Mouse (Mus musculus) gastrocnemius, adult 18-20 months (tissue): ENCODE results near the gene Tubb2a. TPM values are rescaled to one million over a fixed set of nuclear protein-coding genes. Genes with fewer than 3 reads are reported as not detected.

Source experiments
- DNase-seq: peaks from one replicate; pipeline ENCODE4 v3.0.0; 2021; ENCODE audit warnings: low spot score
- total RNA-seq, 2 experiments: library from RNA; stranded (reverse); gene quantifications; 2 replicates each; pipeline ENCODE4 v1.2.3; 2021

Gene Tubb2a
- total RNA-seq, 2 experiments from 2014 or later = 10.0 to 17.1 TPM

DNA sequence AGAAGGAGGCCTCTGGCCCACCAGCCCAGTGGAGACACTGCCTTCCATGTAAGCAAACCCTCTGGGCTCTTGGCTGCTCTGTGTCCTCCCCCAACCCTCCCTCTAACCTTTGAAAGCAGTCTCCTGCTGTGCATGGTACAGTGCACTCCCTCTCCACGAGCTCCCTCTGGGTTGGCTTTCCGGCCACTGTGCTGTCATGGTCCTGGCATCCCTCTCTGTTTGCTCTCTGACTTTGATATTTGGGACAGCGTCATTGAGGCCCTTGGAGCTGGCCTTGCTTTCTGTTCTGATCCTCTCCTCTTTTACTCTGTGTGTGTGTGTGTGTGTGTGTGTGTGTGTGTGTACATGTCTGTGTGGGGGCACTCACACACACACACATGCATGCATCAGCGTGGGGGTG is 23.4 kb downstream of the Tubb2a start:
- no peak for DNase-seq

GRCm38 (mm10) chr13:34053673-34054282 is 24.0 kb downstream of the Tubb2a start:
- no peak for DNase-seq

DNA sequence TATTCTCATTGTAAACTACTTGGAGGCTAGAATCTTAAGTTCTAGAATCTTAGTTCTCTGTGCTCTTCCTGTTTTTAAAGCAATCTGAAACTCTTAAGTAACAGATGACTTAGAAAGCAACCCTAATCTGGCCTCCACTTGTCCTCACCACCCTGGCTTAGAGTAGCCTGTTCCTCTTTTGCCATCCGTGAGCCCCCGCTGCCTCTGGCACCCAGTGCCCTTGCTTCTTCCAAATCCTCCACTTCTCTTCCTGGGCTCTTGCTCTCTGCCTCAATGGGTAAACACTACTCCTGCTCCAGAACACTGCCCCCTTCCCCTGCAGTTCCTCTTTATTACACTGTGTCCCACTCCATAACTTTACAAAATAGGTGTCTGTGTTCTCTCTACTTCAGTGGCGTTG is 26.1 kb downstream of the Tubb2a start:
- no peak for DNase-seq

DNA sequence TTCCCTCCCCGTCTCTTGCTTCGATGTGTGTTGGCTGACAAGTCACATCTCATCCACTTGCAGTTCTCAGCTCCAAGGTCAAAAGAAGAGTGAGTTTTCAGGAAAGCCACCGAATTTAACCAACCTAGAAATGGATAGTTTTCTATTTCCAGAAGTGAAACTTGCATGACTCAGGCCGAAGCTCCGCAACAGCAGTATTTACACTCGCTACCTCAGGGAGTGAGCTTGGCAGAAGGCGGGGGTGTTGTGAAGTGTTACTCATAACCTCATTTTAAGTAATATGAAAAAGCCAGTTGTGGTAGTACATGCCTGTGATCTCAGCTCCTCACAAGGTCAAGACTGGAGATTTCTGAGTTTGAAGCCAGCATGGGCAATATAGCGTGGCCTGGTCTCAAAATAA is 27.3 kb downstream of the Tubb2a start:
- peak; percentile 14 for DNase-seq

DNA sequence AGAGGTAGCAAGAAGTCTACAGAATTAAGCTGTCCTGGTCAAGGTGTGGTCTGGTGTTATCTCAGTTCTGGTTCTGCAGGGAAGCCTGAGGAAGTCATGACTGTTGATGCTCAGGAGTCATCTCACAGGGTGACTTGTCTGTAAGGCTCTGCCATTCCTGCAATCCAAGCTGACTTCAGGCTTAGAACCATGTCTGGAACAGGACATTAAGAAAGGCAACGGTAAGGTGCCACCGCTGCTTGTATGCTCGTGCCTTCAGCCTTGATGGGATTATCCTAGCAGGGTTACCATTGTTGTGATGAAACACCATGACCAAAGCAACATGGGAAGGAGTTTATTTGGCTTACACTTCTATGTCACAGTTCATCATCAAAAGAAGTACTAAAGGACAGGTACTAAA is 30.3 kb downstream of the Tubb2a start:
- DNase-seq = no peak

DNA sequence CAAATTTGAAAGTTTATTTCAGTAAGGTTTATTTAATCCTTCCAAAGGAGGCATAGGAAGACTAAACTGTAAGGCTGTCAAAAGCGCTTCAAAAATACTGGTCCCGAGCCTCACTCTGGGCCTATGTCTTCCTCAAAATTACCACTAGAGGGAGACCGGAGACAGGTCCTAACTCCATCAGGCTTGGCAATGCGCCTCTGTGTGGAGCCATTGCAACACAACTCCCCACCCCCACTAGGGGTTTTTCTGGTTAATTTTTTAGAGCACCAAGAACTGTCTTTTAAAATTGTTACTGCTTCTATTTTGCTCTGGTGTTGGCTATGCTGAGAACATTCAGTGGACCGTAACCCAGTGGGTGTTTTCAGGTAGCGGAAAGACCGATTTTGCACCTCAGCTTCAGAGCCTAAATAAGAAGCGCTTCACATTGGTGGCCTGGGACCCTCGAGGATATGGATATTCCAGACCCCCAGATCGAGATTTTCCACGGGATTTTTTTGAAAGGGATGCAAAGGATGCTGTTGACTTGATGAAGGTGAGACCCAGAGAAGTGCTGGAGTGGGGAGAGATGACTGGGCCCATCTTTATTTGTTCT is 31.3 kb downstream of the Tubb2a start:
- peak; percentile 84 for DNase-seq

GRCm38 (mm10) chr13:34045511-34046249 is 32.1 kb downstream of the Tubb2a start:
- no peak for DNase-seq

GRCm38 (mm10) chr13:34043716-34044393 is 34.0 kb downstream of the Tubb2a start:
- DNase-seq = no peak

DNA sequence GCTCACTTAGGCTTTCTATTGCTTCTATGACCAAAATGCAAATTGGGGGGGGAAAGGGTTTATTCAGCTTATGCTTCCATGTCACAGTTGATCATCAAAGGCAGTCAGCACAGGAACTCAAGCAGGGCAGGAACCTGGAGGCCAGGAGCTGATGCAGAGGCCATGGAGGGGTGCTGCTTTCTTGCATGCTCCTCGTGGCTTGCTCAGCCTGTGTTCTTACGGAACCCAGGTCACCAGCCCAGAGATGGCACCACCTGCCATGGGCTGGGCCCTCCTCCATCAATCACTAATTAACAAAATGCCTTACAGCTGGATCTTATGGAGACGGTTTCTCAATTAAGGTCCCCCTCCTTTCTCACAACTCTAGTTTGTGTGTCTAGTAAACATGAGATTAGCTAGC is 37.7 kb downstream of the Tubb2a start:
- no peak for DNase-seq

GRCm38 (mm10) chr13:34038901-34039341 is 38.9 kb downstream of the Tubb2a start:
- no peak for DNase-seq

DNA sequence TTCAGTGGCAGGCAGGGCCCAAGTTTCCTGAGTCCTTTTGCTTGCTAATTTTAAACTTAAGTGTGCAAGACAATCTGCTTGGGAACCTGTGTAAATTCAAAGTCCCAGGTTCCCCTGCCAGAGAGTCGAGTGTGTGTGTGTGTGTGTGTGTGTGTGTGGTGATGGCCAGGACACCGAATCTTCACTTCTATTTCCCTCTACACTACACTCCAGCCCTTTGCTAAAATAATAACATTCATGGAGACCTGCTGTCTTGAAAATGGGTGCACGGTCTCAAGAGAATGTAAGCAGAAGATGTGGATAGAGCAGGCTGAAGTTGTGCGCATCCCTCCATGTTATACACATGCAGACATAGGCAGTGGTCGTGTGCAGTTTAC is 39.8 kb downstream of the Tubb2a start:
- peak; percentile 9 for DNase-seq

- peak; percentile 90 for DNase-seq
These were observed 40.4 kb downstream of the Tubb2a start, which contains the start of gene Bphl for GRCm38 (mm10) chr13:34037172-34038055. Gene Bphl, plus strand, starts transcription at chr13:34037597.

DNA sequence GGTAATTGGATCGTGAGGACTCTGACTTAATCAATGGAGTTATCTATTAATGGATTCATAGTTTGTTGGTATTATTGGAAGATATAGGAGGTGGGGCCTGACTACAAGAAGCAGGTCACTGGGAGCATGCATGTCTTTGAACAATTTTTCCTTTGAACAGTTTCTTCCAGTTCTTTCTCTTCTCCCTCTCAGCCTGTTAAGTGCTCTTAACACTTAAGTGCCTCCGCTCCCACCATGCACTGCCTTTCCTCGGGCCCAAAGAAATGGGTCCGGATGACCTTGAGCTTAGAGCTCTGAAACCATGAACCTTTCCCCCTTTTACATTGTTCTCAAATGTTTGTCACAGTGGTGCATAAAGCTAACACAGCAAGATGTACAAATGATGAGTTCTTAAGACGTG is 41.1 kb downstream of the Tubb2a start:
- no peak for DNase-seq

DNA sequence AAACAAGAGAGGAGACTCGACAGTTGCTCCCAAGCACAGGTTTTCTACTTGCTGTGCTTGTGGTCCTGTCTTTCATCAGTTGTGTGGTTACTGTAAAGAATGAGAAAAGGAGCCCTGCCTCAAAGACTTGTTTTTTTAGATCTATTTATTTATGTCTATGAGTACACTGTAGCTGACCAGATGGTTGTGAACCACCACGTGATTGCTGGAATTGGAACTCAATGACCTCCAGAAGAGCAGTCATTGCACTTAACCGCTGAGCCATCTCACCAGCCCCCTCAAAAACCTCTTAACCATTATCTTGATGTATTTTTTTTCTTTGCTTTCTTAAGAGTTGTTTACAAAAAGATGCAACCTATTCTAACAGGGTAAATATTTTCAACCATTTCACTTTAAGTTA is 42.4 kb downstream of the Tubb2a start:
- DNase-seq = no peak

DNA sequence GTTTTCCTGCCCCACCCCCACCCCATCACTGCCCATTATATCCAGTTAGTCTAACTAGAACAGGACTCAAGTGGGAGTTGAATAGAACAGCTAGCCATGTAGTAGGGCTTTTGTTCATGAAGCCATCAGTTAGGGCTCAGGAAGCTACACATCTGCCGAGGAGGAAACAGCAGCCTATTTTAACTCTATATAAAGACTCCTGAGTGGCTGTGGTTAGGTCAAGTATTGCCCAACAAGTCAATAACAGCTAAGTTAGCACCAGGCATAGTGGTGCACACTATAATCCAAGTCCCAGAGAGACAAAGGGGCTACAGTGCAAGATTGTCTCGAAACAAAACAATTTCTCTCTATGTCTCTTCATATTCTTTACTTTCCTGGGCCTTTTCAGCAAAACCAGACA is 45.8 kb downstream of the Tubb2a start:
- no peak for DNase-seq

Other genes starting within 250 kb of the Tubb2a start
- gene Serpinb6e, start 234.6 kb downstream of the Tubb2a start, total RNA-seq = not detected
- gene Serpinb6c, start 172.3 kb downstream of the Tubb2a start, total RNA-seq = under 1 TPM in 1 of 2 experiments, not detected in 1; 0.52 TPM
- gene Nqo2, start 113.3 kb downstream of the Tubb2a start, total RNA-seq = 10 to 100 TPM; 13.2 to 17.2 TPM
- gene Ripk1, start 75.6 kb downstream of the Tubb2a start, total RNA-seq = 1 to 10 TPM; 2.7 to 3.2 TPM
- 100 to 1,000 TPM; 167 to 256 TPM for gene Serpinb6a, start 75.2 kb downstream of the Tubb2a start, total RNA-seq
- 10 to 100 TPM; 23.7 to 25.8 TPM for gene Bphl, start 40.4 kb downstream of the Tubb2a start, total RNA-seq
- 1 to 10 TPM; 1.6 to 2.8 TPM for gene Tubb2b, start 52.5 kb upstream of the Tubb2a start, total RNA-seq
- gene Psmg4, start 85.0 kb upstream of the Tubb2a start, total RNA-seq = 10 to 100 TPM; 14.8 to 23.0 TPM